Mouse (Mus musculus) gastrocnemius, adult 18-20 months (tissue): Measurements from ENCODE around the gene Ccdc34. TPM values are rescaled to one million over a fixed set of nuclear protein-coding genes. Genes with fewer than 3 reads are reported as not detected.

Experiments used
- DNase-seq: peaks from one replicate; pipeline ENCODE4 v3.0.0; 2021; ENCODE audit warnings: low spot score
- long read RNA-seq, 2 experiments: library from polyadenylated mRNA; stranded (forward); transcript quantifications; one replicate each; pipeline ENCODE4 v2.0.0; 2021
- total RNA-seq, 2 experiments: library from RNA; stranded (reverse); gene quantifications; 2 replicates each; pipeline ENCODE4 v1.2.3; 2021

Ccdc34 gene
- total RNA-seq, result 1 to 10 TPM; 2.4 to 2.8 TPM
- long read RNA-seq, experiment 1, transcript Ccdc34-201 (6 exons, 2,070 nt), result major isoform, 9 of 10 reads
- long read RNA-seq, experiment 1, partial matches to known transcripts, result 1 of 10 reads
- long read RNA-seq, experiment 1, other reads (novel, unspliced or antisense), result 0 of 10 reads
- long read RNA-seq, experiment 2, transcript Ccdc34-201 (6 exons, 2,070 nt), result major isoform, 11 of 12 reads
- long read RNA-seq, experiment 2, partial matches to known transcripts, result 1 of 12 reads
- long read RNA-seq, experiment 2, other reads (novel, unspliced or antisense), result 0 of 12 reads

- DNase-seq, result peak; percentile 88
Measured at GRCm38 (mm10) chr2:110017616-110018505, at the start of gene Ccdc34. Gene Ccdc34, plus strand, starts transcription at chr2:110017817.

GRCm38 (mm10) chr2:109969381-109969780 lies 48.2 kb upstream of the Ccdc34 start:
- DNase-seq, result no peak

- DNase-seq, result no peak
Measured at GRCm38 (mm10) chr2:109969926-109970532, 47.6 kb upstream of the Ccdc34 start.

GRCm38 (mm10) chr2:109970744-109971410 lies 46.7 kb upstream of the Ccdc34 start:
- peak; percentile 51 for DNase-seq

- DNase-seq, result no peak
Measured at GRCm38 (mm10) chr2:109972310-109972709, 45.3 kb upstream of the Ccdc34 start.

GRCm38 (mm10) chr2:109972922-109973321 lies 44.7 kb upstream of the Ccdc34 start:
- DNase-seq, result no peak

DNA sequence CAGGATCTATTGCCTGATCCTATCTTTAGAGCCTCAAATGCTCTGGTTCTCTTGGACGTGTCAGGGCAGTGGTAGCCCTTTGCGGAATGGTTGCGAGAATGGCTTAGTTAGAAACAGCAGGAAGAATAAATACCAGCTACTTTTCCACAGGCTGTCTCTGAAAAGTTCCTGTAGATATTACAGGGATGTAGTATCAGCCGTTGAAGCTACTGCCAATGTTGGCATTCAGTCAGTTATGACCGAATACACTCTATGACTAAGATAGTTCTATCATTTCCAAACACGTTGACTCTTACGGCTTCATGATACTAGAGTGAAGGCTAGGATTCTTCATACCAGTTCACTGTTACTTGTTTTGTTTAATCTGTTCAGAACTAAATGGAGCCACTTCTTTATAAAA lies 42.8 kb upstream of the Ccdc34 start:
- peak; percentile 57 for DNase-seq

DNA sequence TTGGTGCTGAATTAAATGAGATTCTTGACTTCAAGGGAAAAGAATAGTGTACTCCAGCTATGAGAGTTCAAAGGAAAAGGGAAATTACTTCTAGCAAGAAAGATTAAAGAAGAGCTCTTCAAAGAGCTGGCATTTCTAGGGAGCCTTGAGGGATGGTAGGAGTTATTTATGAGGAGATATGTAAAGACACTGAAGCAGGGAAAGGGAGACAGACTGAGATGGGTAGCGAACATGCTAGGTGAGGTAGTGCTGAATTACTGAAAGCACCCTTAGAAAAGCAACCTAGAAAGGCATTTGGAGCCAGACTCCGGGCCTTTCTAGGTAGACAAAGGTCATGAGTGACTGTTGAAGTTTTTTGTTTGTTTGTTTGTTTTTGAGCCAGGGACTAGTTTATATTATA lies 41.4 kb upstream of the Ccdc34 start:
- no peak for DNase-seq

DNA sequence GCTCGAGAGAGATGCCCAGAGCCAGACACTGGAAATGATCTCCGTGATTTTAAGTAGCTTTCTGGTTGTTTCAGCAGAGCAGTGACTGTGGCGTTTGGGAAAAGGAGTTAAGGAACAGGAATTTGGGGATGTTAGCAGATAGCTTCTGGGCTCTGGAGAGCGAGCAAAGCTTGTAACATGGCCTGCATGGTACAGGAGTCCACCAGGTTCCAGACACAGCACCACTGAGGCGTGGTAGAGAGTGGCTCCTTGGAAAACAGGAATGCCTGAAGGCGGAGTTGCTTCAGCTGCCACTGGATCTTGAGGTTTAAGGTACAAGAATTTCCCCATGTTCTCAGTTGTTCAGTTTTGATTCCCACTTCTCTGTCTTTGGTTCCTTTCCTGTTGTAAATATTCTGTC lies 40.3 kb upstream of the Ccdc34 start:
- DNase-seq, result no peak

GRCm38 (mm10) chr2:109979209-109979608 lies 38.4 kb upstream of the Ccdc34 start:
- no peak for DNase-seq

DNA sequence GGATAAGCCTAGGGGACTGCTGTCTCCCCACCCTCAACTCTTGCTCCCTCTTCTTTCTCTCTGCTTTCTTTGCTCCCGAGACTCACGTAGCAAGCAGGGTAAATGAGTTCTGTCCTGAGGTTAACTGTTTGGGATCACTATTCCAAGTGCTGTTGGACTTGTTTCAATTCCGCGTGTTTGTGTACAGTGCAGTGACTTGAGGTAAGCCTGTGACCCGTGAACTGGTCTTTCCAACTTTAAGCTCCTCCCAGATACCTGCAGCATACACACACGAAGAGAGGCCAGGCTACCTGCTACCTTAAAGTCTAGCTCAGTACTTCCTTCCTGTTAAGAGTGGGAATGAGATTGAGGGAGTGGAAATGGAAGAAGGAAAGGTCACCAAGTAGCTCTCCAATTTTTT lies 34.2 kb upstream of the Ccdc34 start:
- no peak for DNase-seq

DNA sequence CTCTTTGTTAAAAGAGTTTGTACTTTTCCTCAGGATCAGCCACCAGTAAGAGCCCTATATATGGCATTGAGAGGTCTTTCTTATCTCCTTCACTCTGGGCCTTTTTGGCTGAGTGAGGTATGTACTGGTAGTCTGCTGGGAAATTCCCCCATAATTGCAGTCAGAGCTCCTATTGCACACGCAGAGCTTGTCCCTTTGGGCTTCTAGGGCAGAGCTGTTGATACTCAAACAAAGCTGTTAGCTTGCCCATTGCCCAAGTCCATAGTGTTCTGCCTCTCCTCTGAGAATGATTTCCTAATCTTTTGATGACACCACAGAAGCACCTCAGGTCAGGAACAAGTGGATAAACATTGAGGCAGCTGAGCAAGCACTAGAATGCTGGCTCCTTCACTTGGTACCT lies 32.7 kb upstream of the Ccdc34 start:
- no peak for DNase-seq

GRCm38 (mm10) chr2:109985560-109985959 lies 32.1 kb upstream of the Ccdc34 start:
- no peak for DNase-seq

DNA sequence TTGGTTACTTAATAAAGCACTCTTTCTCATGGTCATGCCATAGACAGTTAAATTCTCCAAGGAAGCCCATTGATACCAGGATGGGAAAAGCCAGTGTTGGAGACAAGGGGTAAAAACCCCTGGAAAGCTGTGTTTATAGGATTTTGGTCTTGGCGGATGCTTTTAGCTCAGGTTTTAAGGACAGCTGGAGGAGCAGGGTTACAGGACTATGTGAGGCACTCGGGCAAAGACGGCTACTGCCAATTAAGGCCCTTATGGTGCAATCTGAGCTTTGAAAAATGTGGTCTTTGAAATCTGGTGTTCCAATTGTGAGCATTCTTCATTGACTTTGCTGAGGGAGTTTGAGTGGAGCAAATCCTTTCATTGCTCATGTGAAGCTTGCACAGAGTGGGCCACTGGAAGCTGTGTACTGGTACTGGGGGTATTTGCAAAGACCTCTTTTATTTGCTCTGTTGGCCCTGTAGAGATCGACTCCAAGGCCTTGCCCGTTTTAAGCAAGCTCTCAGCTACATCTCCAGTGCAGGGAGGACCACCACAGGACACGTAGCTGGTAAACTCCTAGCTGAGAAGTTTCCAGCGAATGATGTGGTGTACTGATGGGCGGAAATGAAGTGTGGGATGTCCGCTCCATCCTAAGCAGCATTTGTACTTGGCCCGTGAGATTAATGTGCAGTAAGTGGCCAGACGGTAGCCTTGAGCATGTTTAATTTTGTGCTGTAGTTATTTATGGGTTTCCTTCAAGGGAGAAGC lies 31.4 kb upstream of the Ccdc34 start:
- DNase-seq, result no peak

DNA sequence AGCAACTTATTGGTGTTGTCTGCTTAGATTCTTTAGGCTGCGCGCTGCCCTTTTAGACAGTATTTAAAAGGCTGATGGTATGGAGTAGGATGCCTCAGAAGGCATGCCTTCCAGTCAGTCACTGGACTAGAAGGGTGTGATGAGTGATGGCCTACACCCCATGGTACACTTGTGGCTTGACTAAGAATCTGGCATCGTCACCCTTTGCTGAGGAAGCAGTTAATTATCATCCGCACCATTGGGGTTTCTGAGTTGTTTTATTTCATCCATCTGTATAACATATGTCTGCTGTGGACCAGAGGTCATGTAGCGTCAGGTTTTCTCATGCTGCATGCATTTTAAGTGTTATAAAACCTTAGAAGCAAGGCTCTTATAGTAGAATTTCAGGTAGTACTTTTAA lies 29.7 kb upstream of the Ccdc34 start:
- DNase-seq, result no peak

DNA sequence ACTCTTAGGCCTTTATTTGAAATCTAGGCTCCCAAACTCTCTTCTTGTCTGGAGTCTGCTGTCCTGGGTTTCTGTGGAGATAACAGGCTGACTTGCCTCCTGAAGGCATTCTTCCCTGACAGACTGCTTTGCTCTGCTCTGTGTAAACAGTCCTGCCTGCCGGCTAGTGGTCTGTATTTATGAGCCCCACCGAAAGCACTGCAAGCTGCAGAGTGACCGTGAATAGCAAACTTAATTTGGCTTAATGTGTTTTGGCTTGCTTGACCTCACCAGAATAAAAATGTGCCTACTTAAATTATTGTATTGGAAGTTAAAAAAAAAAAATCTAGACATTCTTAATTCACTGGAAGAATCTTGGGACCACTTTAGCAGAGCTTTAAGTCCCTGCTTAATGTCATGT lies 28.4 kb upstream of the Ccdc34 start:
- DNase-seq, result no peak

- DNase-seq, result no peak
Measured at GRCm38 (mm10) chr2:109989679-109990473, 27.7 kb upstream of the Ccdc34 start.

GRCm38 (mm10) chr2:109991754-109992153 lies 25.9 kb upstream of the Ccdc34 start:
- no peak for DNase-seq

DNA sequence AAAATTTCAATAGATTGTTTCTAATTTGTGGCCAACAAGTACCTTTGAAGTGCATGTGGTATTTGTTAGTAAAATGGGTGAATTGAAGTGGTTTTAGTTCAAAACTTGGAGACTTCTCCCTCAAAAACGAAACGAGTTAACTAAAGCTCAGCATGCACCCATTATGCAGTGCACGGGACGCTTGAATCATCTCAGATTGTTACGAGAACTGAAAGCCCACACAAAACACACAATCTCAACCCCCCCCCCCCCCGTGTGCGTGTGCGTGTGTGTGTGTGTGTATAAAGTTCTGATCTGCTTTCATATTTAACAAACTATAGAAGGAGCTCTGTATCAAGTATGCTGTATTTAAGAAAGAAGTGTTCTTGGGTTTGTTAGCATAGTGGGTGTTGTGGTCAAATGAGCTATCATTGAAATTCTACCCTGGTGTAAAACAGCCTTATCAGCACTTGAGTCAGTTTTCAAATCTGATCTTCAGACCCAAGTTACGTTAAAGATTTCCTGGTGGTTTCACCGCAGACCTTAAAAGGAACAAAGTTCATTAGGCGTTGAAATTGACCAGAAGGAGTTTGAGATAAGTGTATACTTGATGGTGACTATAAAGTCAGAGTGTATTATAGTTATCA lies 25.1 kb upstream of the Ccdc34 start:
- DNase-seq, result no peak

DNA sequence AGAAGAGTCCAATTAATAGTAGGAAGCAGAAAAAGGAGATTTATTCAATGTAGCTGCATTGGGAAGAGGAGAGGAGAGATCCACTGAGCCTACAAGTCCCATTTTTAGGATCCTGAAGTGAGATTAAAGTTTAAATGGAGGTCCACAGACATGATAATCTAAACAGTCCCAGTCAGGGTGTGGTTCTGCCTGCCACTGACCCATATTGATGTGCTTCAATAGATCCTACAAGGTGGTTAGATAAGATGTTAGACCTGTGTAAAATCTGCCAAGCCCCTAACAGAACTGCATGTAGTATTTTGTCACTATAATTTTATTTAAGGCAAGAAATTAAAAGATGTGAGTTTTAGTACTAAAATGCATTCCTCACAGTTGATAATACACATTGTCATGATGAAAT lies 24.2 kb upstream of the Ccdc34 start:
- DNase-seq, result no peak
